In genomic region chr19:57352337-57352935, GRCm38 (mm10) we compare ENCODE assay signal across 16 mouse cellular contexts. TPM values are rescaled to one million over a fixed set of nuclear protein-coding genes. Genes with fewer than 3 reads are reported as not detected.
DNase-seq lines count a peak whose midpoint lies in the region; ATAC-seq and TF ChIP-seq lines count a peak whose summit lies in the region.
"Had no signal": no experiment of that assay in that cellular context is flagged by ENCODE, and none has a peak within 500 bp of the region (broad histone marks: within the 10 kb centered on the region; RNA-seq: fewer than 3 reads in every experiment).

No protein-coding gene starts in this region.

- H3K9ac ChIP-seq in intestine, postnatal 0 days (ENCODE audit: low read depth, low read length): no peak overlapping the region
- no peak overlapping the region for H3K9ac ChIP-seq in intestine, embryonic 16.5 days (ENCODE audit: low read depth, low read length)
- no peak overlapping the region for H3K9ac ChIP-seq in embryonic facial prominence, embryonic 13.5 days
- H3K9ac ChIP-seq: hindbrain, embryonic 13.5 days; liver, embryonic 14.5 days; midbrain, embryonic 12.5 days had no signal

- no peaks in the 10 kb centered on the region for H3K36me3 ChIP-seq in intestine, postnatal 0 days (ENCODE audit: control insufficient read depth, insufficient read depth)
- no peaks in the 10 kb centered on the region for H3K36me3 ChIP-seq in intestine, embryonic 16.5 days (ENCODE audit: control insufficient read depth, insufficient read depth, low read length)
- H3K36me3 ChIP-seq in embryonic facial prominence, embryonic 13.5 days: no peaks in the 10 kb centered on the region
- H3K36me3 ChIP-seq: hindbrain, embryonic 13.5 days; midbrain, embryonic 12.5 days had no signal

- peak; percentile 53 for DNase-seq in R1 (ENCODE audit: low read depth, low spot score)
- DNase-seq in right cerebral cortex, postnatal 10 days (ENCODE audit: low spot score in 2 of 2): peak; percentile 67 to 84
- no peak for DNase-seq in retina, embryonic 14.5 days (ENCODE audit: low spot score)
- DNase-seq in B cell, adult 2 months: no peak
- DNase-seq: cerebellum, adult 9-11 months; heart, adult 11 months; kidney, adult 18-20 months; kidney, postnatal 25 days; lung, postnatal 14 days; thymus, adult 2 months had no signal

- H3K27me3 ChIP-seq in intestine, postnatal 0 days (replicated peaks; ENCODE audit: control insufficient read depth, insufficient read depth, low read length): no peaks in the 10 kb centered on the region
- H3K27me3 ChIP-seq in intestine, embryonic 16.5 days (replicated peaks; ENCODE audit: control insufficient read depth, insufficient read depth, low read length): no peaks in the 10 kb centered on the region
- H3K27me3 ChIP-seq in embryonic facial prominence, embryonic 13.5 days: no peaks in the 10 kb centered on the region
- H3K27me3 ChIP-seq: hindbrain, embryonic 13.5 days; midbrain, embryonic 12.5 days had no signal

- no peak for ATAC-seq in intestine, postnatal 0 days
- ATAC-seq in intestine, embryonic 16.5 days: no peak
- no peak for ATAC-seq in embryonic facial prominence, embryonic 13.5 days (ENCODE audit: insufficient number of reproducible peaks, insufficient read depth, low FRiP score, low TSS enrichment, low read depth)

- no peaks in the 10 kb centered on the region for H3K4me1 ChIP-seq in intestine, postnatal 0 days (replicated peaks; ENCODE audit: control insufficient read depth, insufficient read depth, low read length)
- peaks cover 11% of the 10 kb centered on the region; the same call in 1 of the 2 replicates for H3K4me1 ChIP-seq in intestine, embryonic 16.5 days (ENCODE audit: control insufficient read depth, insufficient read depth, low read length)
- H3K4me1 ChIP-seq in embryonic facial prominence, embryonic 13.5 days: peaks cover 27% of the 10 kb centered on the region

- TF ChIP-seq CTCF in intestine, postnatal 0 days (IDR thresholded peaks at IDR 0.05; ENCODE audit: low read depth): 0 out of 2 replicates have a peak, but pooled peaks have one; percentile 12

- H3K27ac ChIP-seq in intestine, postnatal 0 days (ENCODE audit: low read depth, low read length): no peak overlapping the region
- no peak overlapping the region for H3K27ac ChIP-seq in intestine, embryonic 16.5 days (ENCODE audit: low read length)
- peak overlapping the region; percentile 72 for H3K27ac ChIP-seq in embryonic facial prominence, embryonic 13.5 days
- H3K27ac ChIP-seq: hindbrain, embryonic 13.5 days; liver, embryonic 14.5 days; midbrain, embryonic 12.5 days had no signal

- H3K4me2 ChIP-seq in intestine, postnatal 0 days (replicated peaks; ENCODE audit: low read depth): no peak overlapping the region
- H3K4me2 ChIP-seq in intestine, embryonic 16.5 days (ENCODE audit: low read depth, low read length): no peak overlapping the region
- H3K4me2 ChIP-seq in embryonic facial prominence, embryonic 13.5 days: no peak overlapping the region
- H3K4me2 ChIP-seq: hindbrain, embryonic 13.5 days; midbrain, embryonic 12.5 days had no signal

- 64% methylated on average over 12 of the region's 12 CpGs for WGBS in intestine, postnatal 0 days
- WGBS in intestine, embryonic 16.5 days: 72% methylated on average over 12 of the region's 12 CpGs
- 40% methylated on average over 12 of the region's 12 CpGs for WGBS in embryonic facial prominence, embryonic 13.5 days

- H3K4me3 ChIP-seq in intestine, postnatal 0 days (ENCODE audit: low read depth, low read length): no peak overlapping the region
- H3K4me3 ChIP-seq in intestine, embryonic 16.5 days (ENCODE audit: low read length): no peak overlapping the region
- H3K4me3 ChIP-seq in embryonic facial prominence, embryonic 13.5 days: no peak overlapping the region
- H3K4me3 ChIP-seq: hindbrain, embryonic 13.5 days; midbrain, embryonic 12.5 days had no signal

- peaks cover 4% of the 10 kb centered on the region; the same call in 1 of the 2 replicates for H3K9me3 ChIP-seq in intestine, postnatal 0 days (ENCODE audit: control insufficient read depth)
- H3K9me3 ChIP-seq in intestine, embryonic 16.5 days (ENCODE audit: control insufficient read depth, low read length): no peaks in the 10 kb centered on the region
- H3K9me3 ChIP-seq in embryonic facial prominence, embryonic 13.5 days: peaks cover 5% of the 10 kb centered on the region
- H3K9me3 ChIP-seq: hindbrain, embryonic 13.5 days had no signal

RNA-seq across cellular contexts. Expression of gene Fam160b1, which starts 8.0 kb away (rescaled TPM):
- 13.9 and 14.9 TPM in 2 replicates for polyA plus RNA-seq in intestine, postnatal 0 days (2015; fragmentation: Nextera tagmentation; extraction: Ambion mirVana)
- polyA plus RNA-seq in intestine, embryonic 16.5 days (2015; fragmentation: Nextera tagmentation; extraction: Ambion mirVana): 9.9 and 11.8 TPM in 2 replicates
- 15.2 and 16.6 TPM in 2 replicates for polyA plus RNA-seq in embryonic facial prominence, embryonic 13.5 days (2015; fragmentation: Nextera tagmentation; extraction: Ambion mirVana)

RNA-seq across cellular contexts. Expression of gene Ablim1, which starts 37.7 kb away (rescaled TPM):
- 24.4 and 28.7 TPM in 2 replicates for polyA plus RNA-seq in intestine, postnatal 0 days (2015; fragmentation: Nextera tagmentation; extraction: Ambion mirVana)
- 29.2 and 32.0 TPM in 2 replicates for polyA plus RNA-seq in intestine, embryonic 16.5 days (2015; fragmentation: Nextera tagmentation; extraction: Ambion mirVana)
- 33.3 and 36.0 TPM in 2 replicates for polyA plus RNA-seq in embryonic facial prominence, embryonic 13.5 days (2015; fragmentation: Nextera tagmentation; extraction: Ambion mirVana)

Comparison
In these comparisons a context has a peak if more than half of its experiments do, and no peak if none do; other contexts are left out.
1. DNase-seq: peak in R1 (single experiment) and right cerebral cortex, postnatal 10 days (2 of 2); none in retina, embryonic 14.5 days (single experiment) and B cell, adult 2 months (0 of 2).